Comparison of ENCODE assay signal across 8 mouse cellular contexts in genomic region chr1:135540270-135540669, GRCm38 (mm10).
DNase-seq lines count a peak whose midpoint lies in the region; ATAC-seq lines count a peak whose summit lies in the region.

No protein-coding gene starts in this region.

- peaks cover 67% of the 10 kb centered on the region for H3K4me1 ChIP-seq in heart, embryonic 12.5 days (replicated peaks)
- peaks cover 45% of the 10 kb centered on the region for H3K4me1 ChIP-seq in kidney, embryonic 15.5 days
- H3K4me1 ChIP-seq in limb, embryonic 15.5 days = peaks cover 52% of the 10 kb centered on the region

- no peak overlapping the region for H3K4me3 ChIP-seq in heart, embryonic 12.5 days
- H3K4me3 ChIP-seq in kidney, embryonic 15.5 days (replicated peaks) = no peak overlapping the region
- no peak overlapping the region for H3K4me3 ChIP-seq in limb, embryonic 15.5 days

- DNase-seq in CD4-positive helper T cell, adult 2 months (ENCODE audit: low read depth, low spot score) = peak; percentile 73
- peak; percentile 90 for DNase-seq in brain, adult 2 months (ENCODE audit: low read depth, low spot score)
- DNase-seq in spleen, postnatal 4 days (ENCODE audit: low spot score in 2 of 2) = peak; percentile 68 to 90

- H3K4me2 ChIP-seq in heart, embryonic 12.5 days = no peak overlapping the region
- no peak overlapping the region for H3K4me2 ChIP-seq in kidney, embryonic 15.5 days
- no peak overlapping the region for H3K4me2 ChIP-seq in limb, embryonic 15.5 days

- no peaks in the 10 kb centered on the region for H3K9me3 ChIP-seq in heart, embryonic 12.5 days (replicated peaks)
- H3K9me3 ChIP-seq in kidney, embryonic 15.5 days (replicated peaks) = no peaks in the 10 kb centered on the region
- no peaks in the 10 kb centered on the region for H3K9me3 ChIP-seq in limb, embryonic 15.5 days

- no peaks in the 10 kb centered on the region for H3K27me3 ChIP-seq in heart, embryonic 12.5 days (replicated peaks)
- no peaks in the 10 kb centered on the region for H3K27me3 ChIP-seq in kidney, embryonic 15.5 days
- no peaks in the 10 kb centered on the region for H3K27me3 ChIP-seq in limb, embryonic 15.5 days

- ATAC-seq in erythroid progenitor cell, adult 5-6 weeks (replicated peaks; ENCODE audit: low FRiP score, poor library complexity, severe bottlenecking) = peak; percentile 69
- ATAC-seq in heart, embryonic 12.5 days (ENCODE audit: insufficient number of reproducible peaks, low FRiP score) = peak; percentile 22; the same call in 1 of the 2 replicates
- peak; percentile 57 for ATAC-seq in kidney, embryonic 15.5 days (replicated peaks; ENCODE audit: low FRiP score)
- ATAC-seq in limb, embryonic 15.5 days (ENCODE audit: insufficient number of reproducible peaks, low FRiP score, low TSS enrichment, low read depth) = peak; percentile 17; the same call in 1 of the 2 replicates
- ATAC-seq in monocyte, adult 5-6 weeks (replicated peaks; ENCODE audit: insufficient number of reproducible peaks, low FRiP score, low TSS enrichment, poor library complexity, severe bottlenecking) = peak; percentile 83

- WGBS in heart, embryonic 12.5 days = 20% methylated on average over 4 of the region's 4 CpGs
- 24% methylated on average over 4 of the region's 4 CpGs for WGBS in kidney, embryonic 15.5 days
- WGBS in limb, embryonic 15.5 days = 26% methylated on average over 4 of the region's 4 CpGs

- H3K9ac ChIP-seq in heart, embryonic 12.5 days = no peak overlapping the region
- no peak overlapping the region for H3K9ac ChIP-seq in kidney, embryonic 15.5 days
- H3K9ac ChIP-seq in limb, embryonic 15.5 days = no peak overlapping the region

- H3K27ac ChIP-seq in heart, embryonic 12.5 days (ENCODE audit: poor library complexity, severe bottlenecking) = no peak overlapping the region
- H3K27ac ChIP-seq in kidney, embryonic 15.5 days = no peak overlapping the region
- no peak overlapping the region for H3K27ac ChIP-seq in limb, embryonic 15.5 days

- peaks cover 2% of the 10 kb centered on the region; the same call in 1 of the 2 replicates for H3K36me3 ChIP-seq in heart, embryonic 12.5 days
- H3K36me3 ChIP-seq in kidney, embryonic 15.5 days = peaks cover 8% of the 10 kb centered on the region; the same call in 1 of the 2 replicates
- peaks cover 6% of the 10 kb centered on the region; the same call in 1 of the 2 replicates for H3K36me3 ChIP-seq in limb, embryonic 15.5 days

Comparison
In these comparisons a context has a peak if more than half of its experiments do, and no peak if none do; other contexts are left out.
1. ATAC-seq: peak in every context shown above with its lines; median percentile 83 in monocyte, adult 5-6 weeks; 69 in erythroid progenitor cell, adult 5-6 weeks; 57 in kidney, embryonic 15.5 days; 22 in heart, embryonic 12.5 days; 17 in limb, embryonic 15.5 days.